Mouse (Mus musculus): ENCODE results near the gene Cphx1.
"Not testable (repeated sequence)": the region's sequence is repeated elsewhere in the genome, so short reads cannot be mapped to it uniquely, and the experiment has no call there.

The Cphx1 gene

GRCm38 (mm10) chr14:25938004-25938403 lies at the start of gene Cphx1:
TSS of gene Cphx1 (plus strand) at chr14:25938304.
- not testable (repeated sequence) for DNase-seq

- DNase-seq = not testable (repeated sequence)
Measured at GRCm38 (mm10) chr14:25894566-25894965, 43.5 kb upstream of the Cphx1 start.

- not testable (repeated sequence) for DNase-seq
Measured at GRCm38 (mm10) chr14:25895686-25896085, 42.4 kb upstream of the Cphx1 start.

GRCm38 (mm10) chr14:25903000-25903399 lies 35.1 kb upstream of the Cphx1 start, which contains the start of gene Plac9a:
TSS of gene Plac9a (minus strand) at chr14:25903100.
- not testable (repeated sequence) for DNase-seq

- DNase-seq = not testable (repeated sequence)
Measured at GRCm38 (mm10) chr14:25905243-25905642, 32.9 kb upstream of the Cphx1 start.

GRCm38 (mm10) chr14:25907272-25907671 lies 30.8 kb upstream of the Cphx1 start:
- DNase-seq = not testable (repeated sequence)

- not testable (repeated sequence) for DNase-seq
Measured at GRCm38 (mm10) chr14:25908976-25909375, 29.1 kb upstream of the Cphx1 start.

GRCm38 (mm10) chr14:25918427-25919170 lies 19.5 kb upstream of the Cphx1 start:
- not testable (repeated sequence) for DNase-seq

GRCm38 (mm10) chr14:25926814-25927561 lies 11.1 kb upstream of the Cphx1 start:
- not testable (repeated sequence) for DNase-seq

GRCm38 (mm10) chr14:25927562-25927881 lies 10.6 kb upstream of the Cphx1 start, which contains the start of gene Tmem254a:
TSS of gene Tmem254a (minus strand) at chr14:25927672.
- DNase-seq = not testable (repeated sequence)

- not testable (repeated sequence) for DNase-seq
Measured at GRCm38 (mm10) chr14:25936867-25937630, 1.1 kb upstream of the Cphx1 start.

- not testable (repeated sequence) for DNase-seq
Measured at GRCm38 (mm10) chr14:25957861-25958260, 19.8 kb downstream of the Cphx1 start.

GRCm38 (mm10) chr14:25978371-25979241 lies 40.5 kb downstream of the Cphx1 start, which contains the start of gene Duxbl1:
TSS of gene Duxbl1 (plus strand) at chr14:25978577.
- DNase-seq = not testable (repeated sequence)

- DNase-seq = not testable (repeated sequence)
Measured at GRCm38 (mm10) chr14:25979242-25979941, 41.3 kb downstream of the Cphx1 start.

- DNase-seq = peak; percentile 32
Measured at GRCm38 (mm10) chr14:25981880-25982279, 43.8 kb downstream of the Cphx1 start.

Data from kidney, postnatal 14 days (tissue).